ENCODE assay signal across 12 mouse cellular contexts in the genomic region with DNA sequence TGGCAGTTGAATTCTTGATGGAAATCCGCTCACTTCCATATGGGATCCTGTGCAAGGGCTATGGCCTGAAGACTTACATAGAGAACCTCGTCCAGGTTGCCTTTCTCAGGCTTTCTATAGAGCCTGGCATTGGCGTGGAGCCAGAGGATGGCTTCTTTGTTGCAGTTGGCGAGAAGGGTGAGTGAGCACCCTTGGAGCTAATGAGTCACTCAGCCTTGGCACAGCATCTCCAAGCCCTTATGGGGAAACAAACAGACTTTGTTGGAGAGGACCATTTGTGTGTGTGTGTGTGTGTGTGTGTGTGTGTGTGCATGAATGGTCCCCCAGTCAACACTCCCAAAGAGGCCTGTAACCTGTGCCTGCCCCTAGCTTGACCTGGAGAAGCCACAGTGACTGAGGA. TPM values are rescaled to one million over a fixed set of nuclear protein-coding genes. Genes with fewer than 3 reads are reported as not detected.
DNase-seq lines count a peak whose midpoint lies in the region; ATAC-seq and TF ChIP-seq lines count a peak whose summit lies in the region.
"Had no signal": no experiment of that assay in that cellular context is flagged by ENCODE, and none has a peak within 500 bp of the region (broad histone marks: within the 10 kb centered on the region; RNA-seq: fewer than 3 reads in every experiment).

No protein-coding gene starts in this region.

- in situ Hi-C loops in Patski (cut with MboI; ENCODE audit: low pct_unique_long_range_greater_than_20kb) = no loop called here

- no peak for TF ChIP-seq POLR2A in brain, embryonic 14.5 days (IDR thresholded peaks at IDR 0.05; ENCODE audit: borderline replicate concordance, extremely low read depth, insufficient read depth, insufficient read length, poor library complexity, severe bottlenecking)

- peak; percentile 6 for DNase-seq in layer of hippocampus, adult 11-12 months (ENCODE audit: low spot score)
- DNase-seq in layer of hippocampus, adult 18-20 months (ENCODE audit: low spot score in 2 of 2) = no peak
- DNase-seq in Patski (ENCODE audit: low read depth, low spot score) (peak; percentile 75), MN1 (ENCODE audit: low spot score) (no peak)
- DNase-seq in brain, embryonic 14.5 days (ENCODE audit: low read depth) = peak; percentile 48
- peak; percentile 53 to 62 for DNase-seq in kidney, adult 8-10 months
- DNase-seq in right cerebral cortex, postnatal 10 days (ENCODE audit: low spot score in 2 of 2) = no peak
- DNase-seq in layer of hippocampus, postnatal 25 days (ENCODE audit: extremely low spot score in 1 of 2, low spot score in 1 of 2) = no peak
- DNase-seq: layer of hippocampus, postnatal 36 days; lung, postnatal 4 days; right cerebral cortex, postnatal 4 days had no signal

- CTCF ChIA-PET in Patski (lab: Charles Lee) = interaction anchor here (1.4 to 2.1 kb wide), 3 partner anchors 46 to 366 kb away, joined by 3 to 6 read pairs (median 3); no protein-coding TSS in a partner anchor

- TF ChIP-seq CTCF in Patski (IDR thresholded peaks at IDR 0.05) = no peak
- TF ChIP-seq CTCF in brain, embryonic 14.5 days (IDR thresholded peaks at IDR 0.05; ENCODE audit: borderline replicate concordance, extremely low read depth, insufficient read depth, insufficient read length) = no peak

- peak; percentile 17 for ATAC-seq in Patski
- ATAC-seq: forebrain, embryonic 13.5 days had no signal

- POLR2A ChIA-PET in Patski (lab: Charles Lee) = interaction anchor here (0.6 kb wide), 1 partner anchor 176 kb away, joined by 3 read pairs; no protein-coding TSS in a partner anchor

- H3K27me3 ChIP-seq in Patski = no peaks in the 10 kb centered on the region
- H3K27me3 ChIP-seq: forebrain, embryonic 13.5 days had no signal

RNA-seq across cellular contexts. Expression of a gene that starts 57.0 kb away (rescaled TPM):
- 10 to 100 TPM; 18.7 to 19.4 TPM for total RNA-seq in layer of hippocampus, adult 18-20 months (2021)
- polyA plus RNA-seq in Patski (2021) = 37.7 TPM
- polyA plus RNA-seq in brain, embryonic 14.5 days (2012; rRNA removed) = 9.3 and 19.3 TPM in 2 replicates
- 10 to 100 TPM; 19.2 to 19.6 TPM for total RNA-seq in layer of hippocampus, postnatal 25 days (2021)

Comparison
In these comparisons a context has a peak if more than half of its experiments do, and no peak if none do; other contexts are left out.
1. DNase-seq: peak in layer of hippocampus, adult 11-12 months (single experiment), Patski (single experiment), brain, embryonic 14.5 days (single experiment) and kidney, adult 8-10 months (2 of 2); none in layer of hippocampus, adult 18-20 months (0 of 2), MN1 (single experiment), right cerebral cortex, postnatal 10 days (0 of 2) and layer of hippocampus, postnatal 25 days (0 of 2).